Mouse (Mus musculus) small intestine, adult 2 months (tissue): ENCODE results near the gene Gm11096. TPM values are rescaled to one million over a fixed set of nuclear protein-coding genes. Genes with fewer than 3 reads are reported as not detected.
A peak's percentile ranks its signal among the peaks of the same experiment; 100 is the strongest.

Source experiments
- H3K27ac ChIP-seq: fragments of 200-500 bp; 2 replicates; pipeline ENCODE4 v1.5.1; 2012; ENCODE audit warnings: low read depth, low read length, control low read depth, inconsistent platforms; ENCODE audit not compliant: insufficient read depth
- H3K27me3 ChIP-seq: fragments of 200-500 bp; 2 replicates; pipeline ENCODE4 v1.6.1; 2012; ENCODE audit warnings: mild to moderate bottlenecking, moderate library complexity, low read length, inconsistent platforms; ENCODE audit not compliant: control insufficient read depth, insufficient read depth
- H3K36me3 ChIP-seq: fragments of 200-500 bp; 2 replicates; pipeline ENCODE4 v1.6.1; 2012; ENCODE audit warnings: mild to moderate bottlenecking, low read length, control low read depth, inconsistent platforms; ENCODE audit not compliant: control insufficient read depth, insufficient read depth
- H3K4me1 ChIP-seq: fragments of 200-500 bp; 2 replicates; pipeline ENCODE4 v1.6.1; 2012; ENCODE audit warnings: low read length, inconsistent platforms, mixed read lengths; ENCODE audit not compliant: control insufficient read depth, insufficient read depth, insufficient read length
- H3K4me3 ChIP-seq: fragments of 200-500 bp; 2 replicates; pipeline ENCODE4 v1.5.1; 2012; ENCODE audit warnings: low read depth, mild to moderate bottlenecking, control low read depth, inconsistent platforms, low read length, moderate library complexity
- CTCF ChIP-seq: fragments of 200-500 bp; IDR thresholded peaks from 2 replicates; pipeline ENCODE4 v1.5.1; 2012; ENCODE audit warnings: low read depth, mild to moderate bottlenecking, control low read depth, inconsistent platforms, low read length, moderate library complexity, mixed read lengths; ENCODE audit not compliant: insufficient replicate concordance, insufficient read length; ENCODE audit errors: extremely low read depth
- POLR2A ChIP-seq: fragments of 200-500 bp; IDR thresholded peaks from 2 replicates; pipeline ENCODE4 v1.6.1; 2012; ENCODE audit warnings: low read depth, mild to moderate bottlenecking, control low read depth, inconsistent platforms, low read length, moderate library complexity
- WGBS: fragments of 180-500 bp; shearing (Covaris S2); methylation state at CpG from one replicate; pipeline ENCODE4 v1.1.7; 2018; 5-methylcytosine and 5-hydroxymethylcytosine counted together
- polyA plus RNA-seq: library from polyadenylated mRNA; depleted of rRNA; stranded (reverse); fragments of >200 nt; gene quantifications from 2 replicates; pipeline ENCODE4 v1.2.3, GENCODE M21; 2012

The Gm11096 gene
- polyA plus RNA-seq, 1 experiment = not detected

DNA sequence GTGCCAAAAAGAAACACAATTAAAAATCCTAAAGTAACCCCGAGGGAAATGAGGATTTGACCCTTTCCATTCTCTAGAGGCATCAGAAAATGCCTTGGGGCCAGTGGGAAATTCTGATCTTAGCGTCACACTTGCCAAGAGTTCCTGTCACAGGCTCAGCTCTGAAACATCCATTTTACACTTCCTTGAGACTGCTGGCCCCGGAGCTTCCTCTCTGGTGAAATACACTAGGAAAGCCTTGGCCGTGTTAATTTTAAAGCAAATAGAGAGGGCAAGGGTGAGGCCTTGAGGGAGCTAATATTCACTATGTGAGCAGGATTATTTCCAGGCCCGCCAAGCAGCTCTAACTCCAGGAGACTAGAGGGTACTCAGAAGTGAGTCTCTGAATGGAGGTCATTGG, 8.4 kb upstream of the Gm11096 start:
- H3K4me1 ChIP-seq = no peaks in the 10 kb centered on the region
- H3K27ac ChIP-seq = no peak overlapping the region
- peaks cover 1% of the 10 kb centered on the region; the same call in 1 of the 2 replicates for H3K36me3 ChIP-seq
- H3K4me3 ChIP-seq = no peak overlapping the region
- WGBS = 37% methylated on average over 5 of the region's 5 CpGs
- no peaks in the 10 kb centered on the region for H3K27me3 ChIP-seq
- TF ChIP-seq CTCF = no peak
- TF ChIP-seq POLR2A = no peak

DNA sequence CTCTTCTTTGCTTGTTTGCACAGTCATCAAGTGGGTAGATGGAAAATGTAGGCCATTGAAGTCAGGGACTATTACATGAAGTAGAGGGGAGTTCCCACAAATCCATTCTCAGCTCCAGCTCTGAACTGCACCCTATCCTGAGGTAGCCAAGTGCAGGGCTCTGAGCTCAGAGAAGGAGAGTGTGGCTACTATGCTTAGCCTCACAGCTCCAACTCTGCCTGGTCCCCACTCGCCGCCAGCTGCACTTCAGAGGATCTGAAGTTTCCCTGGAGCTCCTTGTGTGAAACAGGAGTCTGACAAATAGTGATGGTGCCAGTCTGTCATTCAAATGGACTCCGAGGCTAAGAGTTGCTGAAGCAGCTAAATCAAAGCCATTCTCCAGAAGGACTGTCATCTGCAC, 13.7 kb downstream of the Gm11096 start:
- Histone ChIP-seq H3K4me1 (no peaks in the 10 kb centered on the region), H3K27ac (no peak overlapping the region), H3K27me3 (no peaks in the 10 kb centered on the region), H3K36me3 (no peaks in the 10 kb centered on the region), H3K4me3 (no peak overlapping the region)
- 83% methylated on average over 3 of the region's 3 CpGs for WGBS
- TF ChIP-seq POLR2A (no peak), CTCF (no peak)

- H3K27ac ChIP-seq = no peak overlapping the region
- H3K36me3 ChIP-seq = no peaks in the 10 kb centered on the region
- H3K4me1 ChIP-seq = no peaks in the 10 kb centered on the region
- no peak for TF ChIP-seq CTCF
- TF ChIP-seq POLR2A = no peak
- H3K4me3 ChIP-seq = no peak overlapping the region
- no peaks in the 10 kb centered on the region for H3K27me3 ChIP-seq
- 88% methylated on average over 7 of the region's 7 CpGs for WGBS
Measured at GRCm38 (mm10) chr17:81455977-81456376, 14.4 kb downstream of the Gm11096 start.

DNA sequence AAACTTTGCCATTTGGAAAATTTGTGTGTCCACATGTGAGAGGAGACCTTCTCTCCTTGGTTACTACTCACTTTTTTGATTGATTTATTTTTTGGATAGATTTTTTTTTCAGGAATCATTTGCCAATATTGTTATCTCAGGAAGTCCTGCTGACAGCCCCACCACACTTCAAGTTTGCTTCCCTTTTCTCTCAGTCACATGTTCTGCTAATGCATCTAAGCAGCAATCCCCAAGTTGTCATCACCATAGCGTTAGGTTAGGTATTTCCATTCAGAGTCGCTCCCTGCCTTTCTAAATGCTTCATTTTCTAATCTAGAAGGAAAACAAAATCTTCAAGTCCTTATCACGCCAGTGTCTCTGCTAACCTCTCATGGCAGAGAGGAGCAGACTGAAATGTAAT, 17.8 kb downstream of the Gm11096 start:
- H3K4me1 ChIP-seq = no peaks in the 10 kb centered on the region
- H3K27me3 ChIP-seq = no peaks in the 10 kb centered on the region
- 82% methylated on average over 3 of the region's 3 CpGs for WGBS
- TF ChIP-seq POLR2A (no peak), CTCF (no peak)
- H3K36me3 ChIP-seq = no peaks in the 10 kb centered on the region
- H3K27ac ChIP-seq = no peak overlapping the region
- no peak overlapping the region for H3K4me3 ChIP-seq

GRCm38 (mm10) chr17:81468941-81469340, 27.4 kb downstream of the Gm11096 start:
- Histone ChIP-seq H3K36me3 (no peaks in the 10 kb centered on the region), H3K27ac (peak overlapping the region; percentile 22; the same call in 1 of the 2 replicates), H3K4me1 (no peaks in the 10 kb centered on the region), H3K4me3 (no peak overlapping the region), H3K27me3 (no peaks in the 10 kb centered on the region)
- TF ChIP-seq POLR2A (no peak), CTCF (no peak)
- 73% methylated on average over 5 of the region's 5 CpGs for WGBS

- no peak for TF ChIP-seq POLR2A
- no peak for TF ChIP-seq CTCF
- H3K4me3 ChIP-seq = no peak overlapping the region
- no peak overlapping the region for H3K27ac ChIP-seq
- no peaks in the 10 kb centered on the region for H3K27me3 ChIP-seq
- no peaks in the 10 kb centered on the region for H3K36me3 ChIP-seq
- 66% methylated on average over 3 of the region's 3 CpGs for WGBS
- no peaks in the 10 kb centered on the region for H3K4me1 ChIP-seq
Measured at GRCm38 (mm10) chr17:81473363-81473762, 31.8 kb downstream of the Gm11096 start.

DNA sequence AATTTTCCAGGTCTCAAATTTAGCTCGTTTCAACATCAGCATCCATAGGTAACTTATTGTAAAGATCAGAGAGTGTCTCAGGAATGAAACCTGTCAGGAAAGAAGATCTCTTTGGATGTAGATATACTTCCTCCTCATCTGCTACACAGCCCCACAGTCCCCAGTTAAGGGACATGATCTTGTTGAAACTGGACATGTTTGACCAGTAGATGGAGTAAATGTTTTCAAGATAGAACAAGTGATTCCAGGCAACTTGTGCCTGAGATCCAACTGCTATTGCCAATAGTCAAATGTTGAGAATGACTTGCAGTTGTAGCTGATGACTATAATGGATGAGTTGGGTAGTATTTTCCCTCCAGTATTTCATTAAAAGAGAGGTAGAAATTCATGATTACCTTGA, 35.9 kb downstream of the Gm11096 start:
- Histone ChIP-seq H3K4me1 (no peaks in the 10 kb centered on the region), H3K4me3 (no peak overlapping the region), H3K27ac (no peak overlapping the region), H3K36me3 (no peaks in the 10 kb centered on the region), H3K27me3 (no peaks in the 10 kb centered on the region)
- no peak for TF ChIP-seq POLR2A
- TF ChIP-seq CTCF = no peak
- WGBS = 61% methylated on average over 1 of the region's 1 CpGs

- no peaks in the 10 kb centered on the region for H3K4me1 ChIP-seq
- no peak overlapping the region for H3K4me3 ChIP-seq
- no peaks in the 10 kb centered on the region for H3K36me3 ChIP-seq
- no peak for TF ChIP-seq CTCF
- no peak for TF ChIP-seq POLR2A
- 44% methylated on average over 4 of the region's 4 CpGs for WGBS
- H3K27me3 ChIP-seq = no peaks in the 10 kb centered on the region
- H3K27ac ChIP-seq = no peak overlapping the region
Measured at GRCm38 (mm10) chr17:81479807-81480206, 38.2 kb downstream of the Gm11096 start.
